Mouse (Mus musculus): Measurements from ENCODE around the gene Atp2a3.

Gene Atp2a3

GRCm38 (mm10) chr11:73020953-73021800 lies 60.2 kb downstream of the Atp2a3 start:
- in situ Hi-C loops (cut with MboI; ENCODE audit: low pct_unique_long_range_greater_than_20kb in 1 of 2, low sequenced_read_pairs in 2 of 2, unreplicated experiment in 1 of 2): no loop called here

- in situ Hi-C loops (cut with MboI; ENCODE audit: low pct_unique_long_range_greater_than_20kb in 1 of 2, low sequenced_read_pairs in 2 of 2, unreplicated experiment in 1 of 2): no loop called here
Observed at GRCm38 (mm10) chr11:73023099-73023498, 62.1 kb downstream of the Atp2a3 start.

- in situ Hi-C loops (cut with MboI; ENCODE audit: low pct_unique_long_range_greater_than_20kb in 1 of 2, low sequenced_read_pairs in 2 of 2, unreplicated experiment in 1 of 2): no loop called here
Observed at GRCm38 (mm10) chr11:73023827-73024226, 62.9 kb downstream of the Atp2a3 start.

- in situ Hi-C loops (cut with MboI; ENCODE audit: low pct_unique_long_range_greater_than_20kb in 1 of 2, low sequenced_read_pairs in 2 of 2, unreplicated experiment in 1 of 2): no loop called here
Observed at GRCm38 (mm10) chr11:73024236-73024904, 63.4 kb downstream of the Atp2a3 start.

GRCm38 (mm10) chr11:73026961-73027360 lies 66.0 kb downstream of the Atp2a3 start:
- in situ Hi-C loops (cut with MboI; ENCODE audit: low pct_unique_long_range_greater_than_20kb in 1 of 2, low sequenced_read_pairs in 2 of 2, unreplicated experiment in 1 of 2): no loop called here

- in situ Hi-C loops (cut with MboI; ENCODE audit: low pct_unique_long_range_greater_than_20kb in 1 of 2, low sequenced_read_pairs in 2 of 2, unreplicated experiment in 1 of 2): no loop called here
Observed at GRCm38 (mm10) chr11:73030821-73031498, 70.0 kb downstream of the Atp2a3 start.

GRCm38 (mm10) chr11:73031536-73031935 lies 70.6 kb downstream of the Atp2a3 start:
- in situ Hi-C loops (cut with MboI; ENCODE audit: low pct_unique_long_range_greater_than_20kb in 1 of 2, low sequenced_read_pairs in 2 of 2, unreplicated experiment in 1 of 2): no loop called here

- in situ Hi-C loops (cut with MboI; ENCODE audit: low pct_unique_long_range_greater_than_20kb in 1 of 2, low sequenced_read_pairs in 2 of 2, unreplicated experiment in 1 of 2): loop anchor here in 1 of 2 experiments (5.0 kb wide), 1 partner anchor 34 kb away; no protein-coding TSS in a partner anchor
Observed at GRCm38 (mm10) chr11:73036077-73036476, 75.1 kb downstream of the Atp2a3 start.

GRCm38 (mm10) chr11:73036889-73037288 lies 75.9 kb downstream of the Atp2a3 start:
- in situ Hi-C loops (cut with MboI; ENCODE audit: low pct_unique_long_range_greater_than_20kb in 1 of 2, low sequenced_read_pairs in 2 of 2, unreplicated experiment in 1 of 2): loop anchor here in 1 of 2 experiments (5.0 kb wide), 1 partner anchor 35 kb away; no protein-coding TSS in a partner anchor

GRCm38 (mm10) chr11:73037691-73038090 lies 76.7 kb downstream of the Atp2a3 start:
- in situ Hi-C loops (cut with MboI; ENCODE audit: low pct_unique_long_range_greater_than_20kb in 1 of 2, low sequenced_read_pairs in 2 of 2, unreplicated experiment in 1 of 2): loop anchor here in 1 of 2 experiments (5.0 kb wide), 1 partner anchor 35 kb away; no protein-coding TSS in a partner anchor

- in situ Hi-C loops (cut with MboI; ENCODE audit: low pct_unique_long_range_greater_than_20kb in 1 of 2, low sequenced_read_pairs in 2 of 2, unreplicated experiment in 1 of 2): loop anchor here in 1 of 2 experiments (5.0 kb wide), 1 partner anchor 37 kb away; no protein-coding TSS in a partner anchor
Observed at GRCm38 (mm10) chr11:73039102-73039799, 78.3 kb downstream of the Atp2a3 start.

All from mouse embryonic stem cell (cell line).